Mouse (Mus musculus): Measurements from ENCODE around the gene Asgr1. TPM values are rescaled to one million over a fixed set of nuclear protein-coding genes. Genes with fewer than 3 reads are reported as not detected.
A peak's percentile ranks its signal among the peaks of the same experiment; 100 is the strongest.

Gene Asgr1
- 1.5 and 2.0 TPM in 2 replicates for polyA plus RNA-seq (2015; fragmentation: Nextera tagmentation; extraction: Ambion mirVana)

DNA sequence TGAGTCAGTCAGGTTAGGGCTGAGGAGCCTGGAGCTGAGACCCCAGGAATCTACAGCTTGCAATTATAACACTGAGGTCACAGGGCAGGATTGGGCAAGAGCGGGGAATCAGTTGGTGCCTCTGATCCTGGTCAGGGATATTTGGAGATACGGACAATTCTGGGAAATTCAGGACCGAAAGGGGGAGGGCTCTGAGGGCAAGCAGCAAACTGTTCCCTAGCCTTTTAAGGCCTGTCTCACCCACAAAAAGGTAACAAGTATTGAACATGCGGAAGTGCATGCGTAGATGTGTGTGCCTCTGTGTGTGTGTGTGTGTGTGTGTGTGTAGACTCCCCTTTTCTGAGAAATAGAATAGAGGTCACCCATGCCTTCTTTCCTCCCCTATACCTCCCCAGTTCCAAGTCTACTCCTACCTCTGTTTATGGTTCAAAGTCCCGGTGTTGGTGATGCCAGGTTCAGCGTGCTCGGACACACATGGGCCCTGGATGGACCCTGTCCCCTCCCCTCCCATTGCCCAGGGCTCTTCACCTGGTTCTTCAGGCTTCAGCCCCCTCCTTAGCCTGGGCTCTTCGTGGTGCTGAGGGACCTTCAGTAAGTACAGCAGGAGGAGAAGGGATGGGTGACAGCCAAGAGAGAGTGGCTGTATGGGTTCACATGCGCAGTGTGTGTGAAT is at the start of gene Asgr1:
TSS of gene Asgr1 (plus strand) at position 188 of the 673 bp plus-strand sequence.
- Histone ChIP-seq H3K27me3 (replicated peaks; ENCODE audit: control insufficient read depth, insufficient read depth, low read length) (no peaks in the 10 kb centered on the region), H3K36me3 (ENCODE audit: control insufficient read depth, insufficient read depth) (no peaks in the 10 kb centered on the region), H3K4me3 (replicated peaks; ENCODE audit: low read length) (no peak within 1 kb of the TSS), H3K4me1 (replicated peaks; ENCODE audit: control insufficient read depth, insufficient read depth, low read length) (peaks cover 5% of the 10 kb centered on the region; the same call in 1 of the 2 replicates), H3K9ac (replicated peaks; ENCODE audit: low read depth, low read length) (no peak within 1 kb of the TSS), H3K4me2 (ENCODE audit: low read length) (no peak within 1 kb of the TSS), H3K27ac (ENCODE audit: low read length) (no peak within 1 kb of the TSS), H3K9me3 (ENCODE audit: control insufficient read depth, low read length) (no peaks in the 10 kb centered on the region)
- 84% methylated on average over 10 of the region's 10 CpGs for WGBS
- ATAC-seq = no peak

DNA sequence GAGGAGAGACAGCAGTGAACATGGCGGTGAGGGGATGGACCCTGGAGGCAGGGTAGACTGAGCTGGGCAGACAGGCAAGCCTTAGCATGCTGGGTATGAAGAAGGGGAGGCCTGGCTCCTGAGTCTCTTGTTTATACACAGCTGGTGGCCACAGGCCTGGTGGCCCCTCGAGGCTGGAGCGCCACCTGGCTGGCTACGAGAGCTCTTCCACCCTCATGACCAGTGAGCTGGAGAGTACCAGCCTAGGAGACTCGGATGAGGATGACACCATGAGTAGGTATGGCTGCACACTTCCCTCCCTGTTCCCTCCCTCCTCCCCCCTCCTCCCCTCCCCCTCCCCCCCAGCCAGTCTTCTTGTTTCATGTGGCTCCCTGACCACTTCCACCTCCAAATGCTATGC is 48.4 kb upstream of the Asgr1 start:
- Histone ChIP-seq H3K27ac (ENCODE audit: low read length) (no peak overlapping the region), H3K4me1 (replicated peaks; ENCODE audit: control insufficient read depth, insufficient read depth, low read length) (peaks cover 29% of the 10 kb centered on the region), H3K36me3 (ENCODE audit: control insufficient read depth, insufficient read depth) (peaks cover 40% of the 10 kb centered on the region), H3K9ac (replicated peaks; ENCODE audit: low read depth, low read length) (no peak overlapping the region), H3K4me2 (ENCODE audit: low read length) (no peak overlapping the region), H3K27me3 (replicated peaks; ENCODE audit: control insufficient read depth, insufficient read depth, low read length) (no peaks in the 10 kb centered on the region), H3K9me3 (ENCODE audit: control insufficient read depth, low read length) (no peaks in the 10 kb centered on the region), H3K4me3 (replicated peaks; ENCODE audit: low read length) (no peak overlapping the region)
- WGBS = 47% methylated on average over 5 of the region's 5 CpGs
- ATAC-seq = no peak

DNA sequence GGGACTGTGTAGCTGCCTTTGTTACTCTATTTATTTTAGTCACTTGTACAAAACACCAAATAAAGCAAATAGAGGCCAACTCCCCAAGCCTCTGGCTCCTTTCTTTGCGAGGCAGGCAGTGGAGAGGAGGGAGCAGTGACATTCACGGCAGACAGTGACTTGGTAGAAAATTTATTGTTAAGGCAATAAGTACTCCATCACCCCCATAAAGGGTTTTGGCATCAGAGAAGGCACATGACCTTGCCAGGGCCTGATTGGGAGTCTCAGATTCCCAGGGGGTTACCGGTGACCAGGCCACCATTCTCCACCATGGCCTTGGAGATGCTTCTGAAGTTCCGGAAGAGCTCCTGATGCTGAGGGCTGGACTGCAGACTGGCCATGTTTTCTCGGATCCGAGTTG is 43.9 kb upstream of the Asgr1 start:
- Histone ChIP-seq H3K9me3 (ENCODE audit: control insufficient read depth, low read length) (no peaks in the 10 kb centered on the region), H3K36me3 (ENCODE audit: control insufficient read depth, insufficient read depth) (peaks cover 51% of the 10 kb centered on the region), H3K27me3 (replicated peaks; ENCODE audit: control insufficient read depth, insufficient read depth, low read length) (no peaks in the 10 kb centered on the region), H3K9ac (replicated peaks; ENCODE audit: low read depth, low read length) (no peak overlapping the region), H3K4me1 (replicated peaks; ENCODE audit: control insufficient read depth, insufficient read depth, low read length) (peaks cover 9% of the 10 kb centered on the region), H3K4me2 (ENCODE audit: low read length) (no peak overlapping the region), H3K4me3 (replicated peaks; ENCODE audit: low read length) (no peak overlapping the region), H3K27ac (ENCODE audit: low read length) (no peak overlapping the region)
- ATAC-seq = no peak
- WGBS = 97% methylated on average over 6 of the region's 6 CpGs

DNA sequence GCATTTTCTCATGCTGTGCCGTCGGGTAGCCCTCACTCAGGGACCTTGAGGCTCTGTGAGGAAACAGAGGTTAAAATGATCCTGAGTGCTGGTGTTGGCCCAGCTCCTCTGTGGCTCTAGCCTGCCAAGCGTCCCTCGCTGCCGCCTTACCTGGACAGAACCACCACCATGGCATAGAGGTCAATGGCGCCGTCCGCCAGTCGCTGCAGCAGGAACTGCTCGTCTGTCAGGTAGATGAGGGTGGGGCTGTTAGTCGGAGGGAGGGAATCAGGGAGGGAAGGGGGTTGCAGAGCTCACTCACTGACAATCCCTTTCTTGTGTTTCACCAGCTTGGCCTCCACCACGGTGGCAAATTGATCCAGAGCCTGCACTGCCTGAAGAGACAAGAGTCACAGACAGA is 43.3 kb upstream of the Asgr1 start:
- peaks cover 50% of the 10 kb centered on the region for H3K36me3 ChIP-seq (ENCODE audit: control insufficient read depth, insufficient read depth)
- H3K27me3 ChIP-seq (replicated peaks; ENCODE audit: control insufficient read depth, insufficient read depth, low read length) = no peaks in the 10 kb centered on the region
- ATAC-seq = no peak
- H3K4me2 ChIP-seq (ENCODE audit: low read length) = no peak overlapping the region
- H3K27ac ChIP-seq (ENCODE audit: low read length) = no peak overlapping the region
- peaks cover 11% of the 10 kb centered on the region for H3K4me1 ChIP-seq (replicated peaks; ENCODE audit: control insufficient read depth, insufficient read depth, low read length)
- H3K4me3 ChIP-seq (replicated peaks; ENCODE audit: low read length) = no peak overlapping the region
- H3K9ac ChIP-seq (replicated peaks; ENCODE audit: low read depth, low read length) = no peak overlapping the region
- WGBS = 89% methylated on average over 12 of the region's 12 CpGs
- H3K9me3 ChIP-seq (ENCODE audit: control insufficient read depth, low read length) = no peaks in the 10 kb centered on the region

DNA sequence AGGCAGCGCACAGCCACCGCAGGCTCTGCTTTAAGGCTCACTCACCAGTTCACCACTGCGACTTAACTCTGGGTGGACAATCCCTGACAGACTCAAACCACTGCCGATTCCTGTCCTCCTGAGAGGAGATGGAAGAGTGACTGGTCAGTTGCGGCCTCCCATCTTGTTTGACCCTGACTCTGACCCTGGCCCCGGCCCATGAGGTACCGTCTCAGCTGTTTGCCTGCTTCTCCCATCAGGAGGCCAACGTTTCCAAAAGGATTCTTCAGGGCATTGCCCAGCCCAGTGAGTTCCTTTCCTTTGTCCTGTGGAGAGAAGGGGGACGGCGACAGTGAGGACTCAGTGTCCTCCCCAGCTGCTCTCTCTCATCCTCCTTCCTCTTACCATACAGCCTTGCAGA is 42.9 kb upstream of the Asgr1 start:
- Histone ChIP-seq H3K36me3 (ENCODE audit: control insufficient read depth, insufficient read depth) (peaks cover 47% of the 10 kb centered on the region), H3K27me3 (replicated peaks; ENCODE audit: control insufficient read depth, insufficient read depth, low read length) (no peaks in the 10 kb centered on the region), H3K9ac (replicated peaks; ENCODE audit: low read depth, low read length) (no peak overlapping the region), H3K27ac (ENCODE audit: low read length) (no peak overlapping the region), H3K4me1 (replicated peaks; ENCODE audit: control insufficient read depth, insufficient read depth, low read length) (peaks cover 13% of the 10 kb centered on the region), H3K4me3 (replicated peaks; ENCODE audit: low read length) (no peak overlapping the region), H3K9me3 (ENCODE audit: control insufficient read depth, low read length) (no peaks in the 10 kb centered on the region), H3K4me2 (ENCODE audit: low read length) (no peak overlapping the region)
- WGBS = 86% methylated on average over 10 of the region's 10 CpGs
- no peak for ATAC-seq

DNA sequence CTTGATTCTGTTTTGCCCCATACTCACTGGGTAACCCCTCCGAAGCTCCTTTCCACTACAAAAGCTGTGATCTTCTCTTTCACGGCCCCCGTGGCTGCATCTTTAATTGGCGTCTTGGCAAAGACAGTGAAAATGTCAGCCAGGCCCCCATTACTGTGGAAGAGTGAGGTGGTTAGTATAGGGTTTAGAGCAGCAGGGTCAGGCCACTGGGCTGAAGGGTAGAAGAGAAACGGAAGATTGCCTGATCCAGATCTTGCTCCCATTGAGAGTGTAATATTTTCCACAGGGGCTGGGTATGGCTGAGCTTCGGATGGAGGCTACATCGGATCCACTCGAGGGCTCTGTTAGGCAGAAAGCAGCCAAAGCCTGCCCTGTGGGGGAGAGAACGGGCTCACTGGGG is 41.0 kb upstream of the Asgr1 start:
- no peak overlapping the region for H3K9ac ChIP-seq (replicated peaks; ENCODE audit: low read depth, low read length)
- H3K9me3 ChIP-seq (ENCODE audit: control insufficient read depth, low read length) = no peaks in the 10 kb centered on the region
- 76% methylated on average over 9 of the region's 9 CpGs for WGBS
- no peaks in the 10 kb centered on the region for H3K27me3 ChIP-seq (replicated peaks; ENCODE audit: control insufficient read depth, insufficient read depth, low read length)
- H3K4me1 ChIP-seq (replicated peaks; ENCODE audit: control insufficient read depth, insufficient read depth, low read length) = peaks cover 21% of the 10 kb centered on the region
- H3K4me2 ChIP-seq (ENCODE audit: low read length) = no peak overlapping the region
- H3K4me3 ChIP-seq (replicated peaks; ENCODE audit: low read length) = no peak overlapping the region
- H3K36me3 ChIP-seq (ENCODE audit: control insufficient read depth, insufficient read depth) = peaks cover 28% of the 10 kb centered on the region
- no peak for ATAC-seq
- no peak overlapping the region for H3K27ac ChIP-seq (ENCODE audit: low read length)

DNA sequence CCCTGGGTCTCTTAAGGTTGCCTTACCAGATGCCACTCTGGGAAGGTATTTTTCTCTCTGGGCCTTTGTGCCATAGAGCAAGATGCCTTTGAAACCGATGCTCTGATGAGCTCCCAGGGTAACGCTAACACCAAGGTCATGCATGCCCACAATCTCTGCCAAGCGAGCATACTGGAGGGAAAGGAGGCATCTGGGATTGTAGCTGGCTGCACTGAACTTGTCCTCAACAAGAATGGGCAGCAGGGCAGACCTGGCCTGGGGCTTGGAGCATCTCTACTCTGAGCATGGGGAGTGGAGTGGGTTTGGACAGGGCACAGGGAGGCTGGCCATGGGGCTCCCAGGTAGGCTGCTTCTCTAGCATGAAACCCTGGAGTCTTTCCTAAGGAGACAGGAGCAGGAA is 40.5 kb upstream of the Asgr1 start:
- Histone ChIP-seq H3K36me3 (ENCODE audit: control insufficient read depth, insufficient read depth) (peaks cover 27% of the 10 kb centered on the region), H3K4me3 (replicated peaks; ENCODE audit: low read length) (no peak overlapping the region), H3K4me2 (ENCODE audit: low read length) (no peak overlapping the region), H3K4me1 (replicated peaks; ENCODE audit: control insufficient read depth, insufficient read depth, low read length) (peaks cover 23% of the 10 kb centered on the region), H3K9me3 (ENCODE audit: control insufficient read depth, low read length) (no peaks in the 10 kb centered on the region), H3K9ac (replicated peaks; ENCODE audit: low read depth, low read length) (no peak overlapping the region), H3K27me3 (replicated peaks; ENCODE audit: control insufficient read depth, insufficient read depth, low read length) (no peaks in the 10 kb centered on the region), H3K27ac (ENCODE audit: low read length) (no peak overlapping the region)
- ATAC-seq = no peak
- WGBS = 94% methylated on average over 3 of the region's 3 CpGs

DNA sequence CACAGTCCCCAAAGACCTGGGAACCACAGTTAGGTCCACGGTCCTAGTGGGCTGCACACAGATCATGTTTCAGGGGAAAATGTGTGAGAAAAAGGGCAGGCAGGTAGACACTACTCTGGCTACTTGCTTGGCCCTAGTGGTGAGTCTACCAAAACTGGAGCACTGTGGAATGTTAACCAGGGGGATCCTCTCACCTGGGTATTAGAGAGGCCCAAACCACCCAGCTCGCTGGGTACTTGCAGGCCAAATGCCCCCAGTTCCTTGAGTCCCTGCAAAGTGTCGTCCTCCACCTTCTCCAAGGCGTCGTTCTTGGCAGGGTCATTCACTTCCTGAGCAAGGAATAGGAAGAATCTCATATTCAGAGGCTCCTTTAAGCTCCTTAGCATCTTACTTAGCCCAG is 39.8 kb upstream of the Asgr1 start:
- no peak for ATAC-seq
- peaks cover 28% of the 10 kb centered on the region for H3K4me1 ChIP-seq (replicated peaks; ENCODE audit: control insufficient read depth, insufficient read depth, low read length)
- no peaks in the 10 kb centered on the region for H3K27me3 ChIP-seq (replicated peaks; ENCODE audit: control insufficient read depth, insufficient read depth, low read length)
- H3K9me3 ChIP-seq (ENCODE audit: control insufficient read depth, low read length) = no peaks in the 10 kb centered on the region
- WGBS = 63% methylated on average over 5 of the region's 5 CpGs
- no peak overlapping the region for H3K4me3 ChIP-seq (replicated peaks; ENCODE audit: low read length)
- no peak overlapping the region for H3K9ac ChIP-seq (replicated peaks; ENCODE audit: low read depth, low read length)
- H3K27ac ChIP-seq (ENCODE audit: low read length) = no peak overlapping the region
- H3K36me3 ChIP-seq (ENCODE audit: control insufficient read depth, insufficient read depth) = peaks cover 22% of the 10 kb centered on the region
- H3K4me2 ChIP-seq (ENCODE audit: low read length) = no peak overlapping the region

DNA sequence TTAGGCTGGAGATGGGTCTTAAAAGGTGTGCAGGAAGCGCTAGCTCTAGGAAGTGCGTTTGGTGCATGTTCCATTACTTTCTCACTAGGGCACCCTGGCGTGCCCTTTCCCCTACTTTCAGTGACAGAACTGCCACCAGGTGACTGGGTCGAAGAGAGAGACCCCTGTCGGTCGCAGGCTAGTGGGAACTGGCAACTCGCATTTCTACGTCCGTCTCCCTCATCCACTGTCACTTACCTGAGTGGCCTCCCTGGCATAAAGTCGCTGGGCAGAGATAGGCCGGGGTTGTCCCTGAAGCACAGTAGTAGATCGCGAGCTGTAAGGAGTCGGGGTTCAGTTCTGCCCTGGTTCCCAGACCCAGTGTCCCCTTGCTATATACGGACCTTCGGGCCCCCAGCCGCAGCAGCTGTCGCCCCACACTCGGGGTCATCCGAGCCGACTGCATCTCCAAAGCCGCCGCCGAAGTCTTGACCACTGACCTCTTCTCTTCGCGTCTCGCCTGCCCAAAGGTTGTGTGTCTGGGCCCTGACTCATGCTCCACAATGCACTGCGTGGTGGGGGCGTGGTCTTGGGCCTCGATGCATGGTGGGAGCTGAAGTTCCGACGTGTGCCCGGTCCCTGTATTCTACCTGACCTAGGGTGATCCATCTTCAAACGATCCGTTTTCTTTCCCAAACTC is 38.9 kb upstream of the Asgr1 start, which contains the start of gene Acadvl:
TSS of gene Acadvl (minus strand) at position 532 of the 679 bp plus-strand sequence.
- peak within 1 kb of the TSS; percentile 69 for H3K9ac ChIP-seq (replicated peaks; ENCODE audit: low read depth, low read length)
- peak within 1 kb of the TSS; percentile 25; the same call in 1 of the 2 replicates for H3K27ac ChIP-seq (ENCODE audit: low read length)
- peak within 1 kb of the TSS; percentile 67 for H3K4me3 ChIP-seq (replicated peaks; ENCODE audit: low read length)
- H3K4me1 ChIP-seq (replicated peaks; ENCODE audit: control insufficient read depth, insufficient read depth, low read length) = peaks cover 38% of the 10 kb centered on the region
- H3K4me2 ChIP-seq (ENCODE audit: low read length) = peak within 1 kb of the TSS; percentile 80
- peaks cover 13% of the 10 kb centered on the region for H3K36me3 ChIP-seq (ENCODE audit: control insufficient read depth, insufficient read depth)
- no peaks in the 10 kb centered on the region for H3K9me3 ChIP-seq (ENCODE audit: control insufficient read depth, low read length)
- under 1% methylated on average over 35 of the region's 35 CpGs for WGBS
- no peaks in the 10 kb centered on the region for H3K27me3 ChIP-seq (replicated peaks; ENCODE audit: control insufficient read depth, insufficient read depth, low read length)
- ATAC-seq = peak; percentile 82
